Mouse (Mus musculus): ENCODE measurements around the gene Tfap4. TPM values are rescaled to one million over a fixed set of nuclear protein-coding genes. Genes with fewer than 3 reads are reported as not detected.

The Tfap4 gene
- 1 to 10 TPM; 2.6 TPM for polyA plus RNA-seq (2017; shearing (Covaris generic))

DNA sequence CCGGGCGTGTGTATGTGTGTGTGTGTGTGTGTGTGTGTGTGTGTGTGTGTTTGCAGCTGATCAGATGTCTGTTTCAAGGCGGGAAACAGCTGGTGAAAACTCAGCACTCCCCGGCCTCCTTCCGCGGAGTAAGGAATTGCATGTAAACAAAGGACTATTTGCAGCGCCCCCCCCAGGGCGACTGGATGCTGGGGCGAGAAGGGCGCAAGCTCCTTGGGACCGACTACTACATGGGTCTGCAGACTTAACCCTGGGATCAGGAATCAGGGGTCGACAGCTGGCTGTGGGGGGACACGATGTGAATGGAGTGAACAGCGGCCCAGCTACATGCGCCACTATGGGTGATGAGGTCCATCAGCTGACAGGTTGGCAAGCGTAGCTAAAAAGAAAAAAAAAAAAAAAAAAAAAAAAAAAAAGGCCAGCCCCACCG lies at the start of gene Tfap4:
Gene Tfap4, minus strand, starts transcription at position 140 of the 430 bp plus-strand sequence.

DNA sequence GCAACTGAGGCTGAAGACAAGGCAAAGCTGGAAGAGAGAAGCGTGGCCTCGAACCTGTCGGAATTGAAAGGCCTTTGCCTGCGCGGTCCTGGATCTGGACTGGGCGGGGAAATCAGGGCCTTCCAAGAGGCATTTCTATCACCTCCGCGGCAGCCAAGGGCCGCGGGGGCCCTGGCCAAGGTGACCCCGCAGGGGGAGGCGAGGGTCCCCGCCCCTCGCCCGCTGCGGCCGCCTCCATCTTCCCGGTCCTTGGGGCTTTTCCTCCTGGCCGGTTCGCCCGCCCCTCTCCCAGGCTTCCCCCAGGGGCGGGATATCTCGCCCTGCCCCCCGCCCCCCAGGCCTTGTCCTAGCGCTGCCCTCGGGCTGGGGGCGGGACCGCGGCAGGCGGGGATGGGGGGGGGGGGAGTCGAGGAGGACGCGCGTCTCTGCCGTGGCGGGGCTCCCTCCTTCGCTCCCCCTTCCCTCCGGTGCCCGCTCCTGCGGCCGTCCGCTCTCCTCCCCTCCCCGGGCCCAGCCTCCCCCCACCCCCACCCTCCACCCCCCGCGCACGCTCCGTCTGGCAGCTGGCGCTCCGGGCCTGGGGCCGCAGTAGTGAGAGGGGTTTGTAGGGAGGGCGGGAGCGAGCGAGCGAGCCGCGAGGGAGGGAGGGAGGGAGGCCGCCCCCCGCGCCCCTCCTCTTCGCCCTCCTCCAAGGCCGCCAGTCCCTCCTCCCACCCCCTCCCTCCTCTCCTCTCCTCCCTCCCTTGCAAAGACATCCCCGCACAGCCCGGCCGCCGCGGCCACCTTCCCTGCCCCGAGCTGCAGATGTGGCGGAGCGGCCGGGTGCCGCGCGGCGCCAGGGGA lies 34.5 kb upstream of the Tfap4 start, which contains the start of gene Glis2:
Gene Glis2, plus strand, starts transcription at position 743 of the 843 bp plus-strand sequence.

GRCm38 (mm10) chr16:4541501-4542198 lies 18.0 kb downstream of the Tfap4 start, which contains the start of gene Srl:
Gene Srl, minus strand, starts transcription at chr16:4541816.

Other genes with a start within 250 kb of the Tfap4 start
- under 1 TPM; 0.29 to 0.54 TPM for gene Adcy9, start 139.4 kb downstream of the Tfap4 start, polyA plus RNA-seq (2017; shearing (Covaris generic))
- 1 to 10 TPM in 1 of 2 experiments, under 1 TPM in 1; 0.58 to 1.7 TPM for gene Srl, start 18.0 kb downstream of the Tfap4 start, polyA plus RNA-seq (2017; shearing (Covaris generic))
- 1 to 10 TPM in 1 of 2 experiments, under 1 TPM in 1; 0.94 to 6.1 TPM for gene Glis2, start 34.9 kb upstream of the Tfap4 start, polyA plus RNA-seq (2017; shearing (Covaris generic))
- 10 to 100 TPM; 10.7 to 17.1 TPM for gene Pam16, start 65.1 kb upstream of the Tfap4 start, polyA plus RNA-seq (2017; shearing (Covaris generic))
- under 1 TPM; 0.21 to 0.58 TPM for gene Vasn, start 80.1 kb upstream of the Tfap4 start, polyA plus RNA-seq (2017; shearing (Covaris generic))
- 10 to 100 TPM; 47.0 to 67.0 TPM for gene Dnaja3, start 80.1 kb upstream of the Tfap4 start, polyA plus RNA-seq (2017; shearing (Covaris generic))
- 100 to 1,000 TPM; 129 to 145 TPM for gene Coro7, start 119.9 kb upstream of the Tfap4 start, polyA plus RNA-seq (2017; shearing (Covaris generic))
- 10 to 100 TPM in 1 of 2 experiments, 1 to 10 TPM in 1; 5.6 to 10.7 TPM for gene Nmral1, start 159.5 kb upstream of the Tfap4 start, polyA plus RNA-seq (2017; shearing (Covaris generic))
- gene Hmox2, start 166.5 kb upstream of the Tfap4 start, polyA plus RNA-seq (2017; shearing (Covaris generic)): 10 to 100 TPM; 79.9 to 84.3 TPM
- gene Cdip1, start 230.4 kb upstream of the Tfap4 start, polyA plus RNA-seq (2017; shearing (Covaris generic)): 10 to 100 TPM; 32.1 to 43.5 TPM

Measured in inflammation-experienced regulatory T-cells (primary cell).